Mouse (Mus musculus) effector memory CD4-positive, alpha-beta T cell, adult 5 months (primary cell): Measurements from ENCODE around the gene Zfp648. TPM values are rescaled to one million over a fixed set of nuclear protein-coding genes. Genes with fewer than 3 reads are reported as not detected.

Experiments
- polyA plus RNA-seq: library from polyadenylated mRNA; unstranded; fragments of 100-300 nt; shearing (Covaris generic); gene quantifications from one replicate; pipeline ENCODE4 v1.2.1, GENCODE M21; 2017

The Zfp648 gene
- not detected for polyA plus RNA-seq

DNA sequence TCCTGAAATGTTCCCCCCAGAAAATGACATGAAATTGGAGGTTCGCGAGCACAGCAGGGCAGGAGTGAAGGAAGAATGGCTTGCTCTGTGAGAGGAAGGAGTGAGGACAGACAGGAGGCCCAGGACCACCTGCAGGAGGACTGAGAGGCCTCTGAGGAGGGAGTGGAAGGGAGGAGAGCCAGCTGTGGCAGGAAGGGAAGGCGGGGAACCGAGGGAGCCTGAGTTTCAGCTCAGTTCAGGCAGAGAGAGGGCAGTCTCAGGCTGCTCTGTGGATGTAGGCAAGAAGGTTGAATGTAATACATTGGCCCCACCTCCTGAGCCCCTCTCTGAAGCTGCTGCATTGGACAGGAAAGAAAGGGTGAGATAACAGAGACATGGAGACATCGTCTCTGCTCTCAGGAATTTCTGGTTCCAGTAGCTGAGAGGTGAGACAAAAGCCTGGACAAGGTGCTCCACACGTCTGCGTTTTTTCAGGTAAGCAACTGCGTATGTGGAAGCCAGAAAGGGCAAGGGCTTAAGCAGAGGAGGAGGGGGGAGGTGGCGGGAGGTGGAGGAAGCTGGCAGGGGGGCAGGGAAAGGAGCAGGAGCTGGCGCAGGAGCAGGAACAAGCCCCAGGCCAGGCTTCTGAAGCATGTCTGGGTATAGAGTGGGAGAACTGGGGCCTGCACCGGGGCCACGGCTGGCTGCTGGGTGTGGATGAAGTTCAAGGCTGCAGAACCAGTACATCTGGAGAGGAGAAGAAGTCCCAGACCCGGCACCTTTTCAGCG, at the start of gene Zfp648:
TSS of gene Zfp648 (plus strand) at position 233 of the 768 bp plus-strand sequence.

